Mouse (Mus musculus): Measurements from ENCODE around the gene Ripor1. TPM values are rescaled to one million over a fixed set of nuclear protein-coding genes. Genes with fewer than 3 reads are reported as not detected.

Ripor1 gene
- polyA plus RNA-seq, 1 experiment from 2014 or later, result 20.5 TPM

GRCm38 (mm10) chr8:105613830-105614511, 8.9 kb downstream of the Ripor1 start:
- 27% methylated on average over 38 of the region's 50 CpGs for WGBS (ENCODE audit: missing documents)

GRCm38 (mm10) chr8:105615942-105616341, 10.9 kb downstream of the Ripor1 start:
- no peak overlapping the region for H3K27ac ChIP-seq
- H3K4me3 ChIP-seq (ENCODE audit: inconsistent target), result no peak overlapping the region
- H3K36me3 ChIP-seq (ENCODE audit: inconsistent target), result peaks cover 59% of the 10 kb centered on the region
- peaks cover 24% of the 10 kb centered on the region for H3K79me2 ChIP-seq (ENCODE audit: inconsistent target)
- 96% methylated on average over 5 of the region's 9 CpGs for WGBS (ENCODE audit: missing documents)

More at GRCm38 (mm10) chr8:105613830-105614511, 8.9 kb downstream of the Ripor1 start:
- H3K36me3 ChIP-seq (ENCODE audit: inconsistent target), result peaks cover 39% of the 10 kb centered on the region
- H3K79me2 ChIP-seq (ENCODE audit: inconsistent target), result peaks cover 39% of the 10 kb centered on the region
- no peak overlapping the region for H3K27ac ChIP-seq
- H3K4me3 ChIP-seq (ENCODE audit: inconsistent target), result peak overlapping the region; percentile 29

GRCm38 (mm10) chr8:105617451-105618278, 12.6 kb downstream of the Ripor1 start:
- WGBS (ENCODE audit: missing documents), result 85% methylated on average over 21 of the region's 21 CpGs
- H3K36me3 ChIP-seq (ENCODE audit: inconsistent target), result peaks cover 68% of the 10 kb centered on the region
- no peak overlapping the region for H3K4me3 ChIP-seq (ENCODE audit: inconsistent target)
- peaks cover 7% of the 10 kb centered on the region; the same call in 1 of the 2 replicates for H3K79me2 ChIP-seq (ENCODE audit: inconsistent target)
- H3K27ac ChIP-seq, result no peak overlapping the region

GRCm38 (mm10) chr8:105618279-105618634, 13.2 kb downstream of the Ripor1 start:
- 93% methylated on average over 4 of the region's 5 CpGs for WGBS (ENCODE audit: missing documents)
- Histone ChIP-seq H3K4me3 (ENCODE audit: inconsistent target) (no peak overlapping the region), H3K79me2 (ENCODE audit: inconsistent target) (peaks cover 3% of the 10 kb centered on the region; the same call in 1 of the 2 replicates), H3K27ac (no peak overlapping the region), H3K36me3 (ENCODE audit: inconsistent target) (peaks cover 68% of the 10 kb centered on the region)

GRCm38 (mm10) chr8:105618892-105619591, 14.0 kb downstream of the Ripor1 start:
- no peak overlapping the region for H3K4me3 ChIP-seq (ENCODE audit: inconsistent target)
- H3K79me2 ChIP-seq (ENCODE audit: inconsistent target), result no peaks in the 10 kb centered on the region
- no peak overlapping the region for H3K27ac ChIP-seq
- H3K36me3 ChIP-seq (ENCODE audit: inconsistent target), result peaks cover 68% of the 10 kb centered on the region
- WGBS (ENCODE audit: missing documents), result 93% methylated on average over 18 of the region's 19 CpGs

GRCm38 (mm10) chr8:105620211-105620610, 15.2 kb downstream of the Ripor1 start:
- H3K27ac ChIP-seq, result no peak overlapping the region

GRCm38 (mm10) chr8:105620946-105621720, 16.1 kb downstream of the Ripor1 start:
- Histone ChIP-seq H3K79me2 (ENCODE audit: inconsistent target) (no peaks in the 10 kb centered on the region), H3K4me3 (ENCODE audit: inconsistent target) (no peak overlapping the region), H3K36me3 (ENCODE audit: inconsistent target) (peaks cover 58% of the 10 kb centered on the region), H3K27ac (no peak overlapping the region)
- 94% methylated on average over 21 of the region's 21 CpGs for WGBS (ENCODE audit: missing documents)

More at GRCm38 (mm10) chr8:105620211-105620610, 15.2 kb downstream of the Ripor1 start:
- 93% methylated on average over 19 of the region's 19 CpGs for WGBS (ENCODE audit: missing documents)
- H3K79me2 ChIP-seq (ENCODE audit: inconsistent target), result no peaks in the 10 kb centered on the region
- no peak overlapping the region for H3K4me3 ChIP-seq (ENCODE audit: inconsistent target)
- peaks cover 67% of the 10 kb centered on the region for H3K36me3 ChIP-seq (ENCODE audit: inconsistent target)

GRCm38 (mm10) chr8:105621841-105622240, 16.8 kb downstream of the Ripor1 start:
- no peak overlapping the region for H3K4me3 ChIP-seq (ENCODE audit: inconsistent target)
- 64% methylated on average over 4 of the region's 4 CpGs for WGBS (ENCODE audit: missing documents)
- no peak overlapping the region for H3K27ac ChIP-seq
- H3K36me3 ChIP-seq (ENCODE audit: inconsistent target), result peaks cover 51% of the 10 kb centered on the region
- H3K79me2 ChIP-seq (ENCODE audit: inconsistent target), result no peaks in the 10 kb centered on the region

GRCm38 (mm10) chr8:105622421-105622920, 17.4 kb downstream of the Ripor1 start:
- 3% methylated on average over 8 of the region's 8 CpGs for WGBS (ENCODE audit: missing documents)
- Histone ChIP-seq H3K79me2 (ENCODE audit: inconsistent target) (no peaks in the 10 kb centered on the region), H3K36me3 (ENCODE audit: inconsistent target) (peaks cover 44% of the 10 kb centered on the region), H3K27ac (no peak overlapping the region), H3K4me3 (ENCODE audit: inconsistent target) (no peak overlapping the region)

GRCm38 (mm10) chr8:105623118-105623517, 18.1 kb downstream of the Ripor1 start:
- Histone ChIP-seq H3K27ac (no peak overlapping the region), H3K79me2 (ENCODE audit: inconsistent target) (no peaks in the 10 kb centered on the region), H3K4me3 (ENCODE audit: inconsistent target) (no peak overlapping the region), H3K36me3 (ENCODE audit: inconsistent target) (peaks cover 38% of the 10 kb centered on the region)
- WGBS (ENCODE audit: missing documents), result 52% methylated on average over 5 of the region's 5 CpGs

GRCm38 (mm10) chr8:105623679-105624245, 18.7 kb downstream of the Ripor1 start:
- Histone ChIP-seq H3K79me2 (ENCODE audit: inconsistent target) (no peaks in the 10 kb centered on the region), H3K36me3 (ENCODE audit: inconsistent target) (peaks cover 31% of the 10 kb centered on the region), H3K27ac (no peak overlapping the region), H3K4me3 (ENCODE audit: inconsistent target) (no peak overlapping the region)
- WGBS (ENCODE audit: missing documents), result 59% methylated on average over 7 of the region's 7 CpGs

- Histone ChIP-seq H3K79me2 (ENCODE audit: inconsistent target) (no peaks in the 10 kb centered on the region), H3K36me3 (ENCODE audit: inconsistent target) (peaks cover 25% of the 10 kb centered on the region), H3K4me3 (ENCODE audit: inconsistent target) (no peak overlapping the region), H3K27ac (no peak overlapping the region)
- WGBS (ENCODE audit: missing documents), result 44% methylated on average over 3 of the region's 3 CpGs
Observed at GRCm38 (mm10) chr8:105624401-105624800, 19.3 kb downstream of the Ripor1 start.

GRCm38 (mm10) chr8:105624831-105625230, 19.8 kb downstream of the Ripor1 start:
- no peaks in the 10 kb centered on the region for H3K79me2 ChIP-seq (ENCODE audit: inconsistent target)
- peaks cover 21% of the 10 kb centered on the region for H3K36me3 ChIP-seq (ENCODE audit: inconsistent target)
- no peak overlapping the region for H3K4me3 ChIP-seq (ENCODE audit: inconsistent target)
- no peak overlapping the region for H3K27ac ChIP-seq
- 90% methylated on average over 1 of the region's 1 CpGs for WGBS (ENCODE audit: missing documents)

Data from macrophage (primary cell).